Mouse (Mus musculus): ENCODE data around the gene Gm572. TPM values are rescaled to one million over a fixed set of nuclear protein-coding genes. Genes with fewer than 3 reads are reported as not detected.

Gm572 gene
- total RNA-seq, 2 experiments from 2014 or later: 5.6 to 6.8 TPM

DNA sequence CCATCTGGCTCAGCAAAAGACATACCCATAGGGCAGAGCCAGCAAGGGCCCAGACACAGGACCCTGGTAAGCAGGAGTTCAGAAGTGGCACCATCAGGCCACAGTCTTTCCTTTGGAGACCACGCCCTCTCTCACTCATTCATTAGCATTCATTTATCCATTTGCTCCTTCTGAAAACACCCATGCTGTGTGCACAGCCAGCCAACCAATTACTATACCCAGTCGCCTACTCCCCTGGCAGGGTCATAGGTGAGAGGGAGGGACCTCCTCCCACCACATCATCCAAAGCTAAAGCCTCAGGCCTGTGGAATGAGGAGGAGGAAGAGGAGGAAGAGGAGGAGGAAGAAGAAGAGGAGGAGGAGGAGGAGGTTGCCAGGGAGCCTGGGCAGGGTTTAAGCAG is 67.3 kb downstream of the Gm572 start:
- intact Hi-C loops (cut with DNase I): no loop called here
- no peak for DNase-seq

DNA sequence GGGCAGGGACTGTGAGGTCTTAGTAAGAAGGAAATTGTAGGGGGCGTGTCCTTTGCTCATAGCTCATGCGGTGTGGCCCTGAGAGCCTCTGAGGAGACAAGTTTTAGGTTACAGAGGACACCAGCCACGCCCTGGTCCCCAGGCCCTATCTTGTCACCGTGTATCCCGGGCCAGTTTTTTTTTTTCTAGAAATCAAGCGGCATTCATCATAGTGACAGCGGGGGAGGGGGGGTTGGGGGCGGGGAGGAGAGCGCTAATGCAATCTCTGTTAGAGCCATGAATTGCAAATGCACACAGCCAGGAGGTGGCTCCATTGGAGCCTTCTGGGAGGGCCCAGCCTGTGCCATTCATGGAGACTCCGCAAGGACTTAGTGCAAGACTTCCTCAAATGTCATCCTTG is 68.2 kb downstream of the Gm572 start:
- DNase-seq: no peak
- intact Hi-C loops (cut with DNase I): no loop called here

DNA sequence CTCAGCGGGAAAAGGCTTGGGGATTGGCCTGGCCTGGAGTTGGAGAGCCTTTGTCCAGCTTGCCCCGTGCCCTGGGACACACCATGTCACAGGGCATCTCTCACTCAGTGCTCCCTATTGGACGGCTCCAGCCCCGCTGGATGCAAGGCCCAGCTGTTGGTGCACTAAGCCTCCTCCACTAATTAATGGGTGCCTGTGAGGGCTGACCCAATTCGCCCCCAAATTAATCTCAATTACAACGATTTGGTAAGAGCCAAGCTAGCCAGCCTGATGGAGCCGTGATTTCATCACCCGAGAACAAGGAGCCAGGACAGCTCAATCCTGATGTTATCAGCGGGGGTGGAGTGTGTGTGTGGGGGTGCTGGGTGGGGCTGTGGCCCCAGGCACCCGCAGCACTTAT is 69.5 kb downstream of the Gm572 start:
- no peak for DNase-seq
- intact Hi-C loops (cut with DNase I): no loop called here

DNA sequence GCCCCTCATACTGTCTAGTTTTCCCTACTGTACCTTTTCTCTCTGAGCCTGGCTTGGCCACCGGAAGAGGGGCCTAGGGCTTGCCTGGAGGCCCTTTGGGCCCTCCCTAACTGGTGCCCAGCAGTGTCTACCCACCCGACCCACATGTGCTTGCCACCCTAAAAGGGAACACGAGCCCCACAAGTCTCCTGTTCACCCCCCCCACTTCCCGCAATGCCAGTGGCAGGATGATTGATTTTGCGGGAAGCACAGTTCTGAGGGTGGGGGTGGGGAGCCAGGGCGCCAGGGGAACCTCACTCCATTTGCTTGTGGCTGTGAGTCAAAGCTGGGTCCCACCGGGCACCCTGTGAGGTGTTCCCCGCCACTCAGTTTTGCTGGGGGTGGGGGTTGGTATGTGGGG is 70.9 kb downstream of the Gm572 start:
- DNase-seq: no peak
- intact Hi-C loops (cut with DNase I): no loop called here

DNA sequence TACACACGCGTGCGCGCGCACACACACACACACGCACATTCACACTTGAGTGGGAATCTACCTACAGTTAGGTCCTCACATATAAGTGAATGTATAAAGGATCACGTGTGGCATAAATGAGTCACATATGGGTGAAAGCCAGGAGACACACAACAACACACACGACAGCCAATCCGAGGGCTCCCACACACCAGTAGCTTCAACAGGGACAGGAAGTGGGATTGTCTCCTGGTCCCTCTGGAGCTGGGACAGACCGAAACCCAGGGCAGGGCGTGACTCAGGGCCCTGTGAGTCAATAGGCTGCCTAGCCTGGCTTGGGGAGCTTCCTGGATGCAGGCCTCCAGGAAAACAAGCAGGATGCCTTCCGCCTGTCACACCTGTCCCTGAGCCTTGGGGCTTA is 71.6 kb downstream of the Gm572 start:
- DNase-seq: no peak
- intact Hi-C loops (cut with DNase I): no loop called here

DNA sequence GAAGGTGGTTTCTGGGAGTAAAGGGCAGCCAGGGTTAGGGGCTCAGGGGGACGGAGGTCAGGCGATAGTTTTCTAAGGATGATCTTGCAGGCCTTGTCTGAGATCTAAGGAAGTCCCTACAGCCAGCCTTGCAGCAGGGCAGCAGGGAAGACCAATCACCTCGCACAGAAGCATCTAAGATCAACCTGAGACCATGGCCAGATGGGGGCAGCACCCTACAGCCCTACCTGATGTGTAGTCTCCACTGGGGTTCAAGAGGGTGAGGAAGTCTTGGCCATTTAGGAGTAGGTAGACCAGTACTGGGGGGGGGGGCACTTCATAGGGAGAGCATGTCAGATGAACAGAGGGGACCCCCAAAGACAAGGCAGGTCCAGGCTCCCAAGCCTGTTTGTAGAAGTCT is 72.3 kb downstream of the Gm572 start:
- intact Hi-C loops (cut with DNase I): no loop called here

More for the DNA sequence above, 72.3 kb downstream of the Gm572 start:
- DNase-seq: no peak

Other genes starting within 250 kb of the Gm572 start
- gene Ubiad1, start 198.5 kb upstream of the Gm572 start, total RNA-seq (2021): 10 to 100 TPM; 10.7 to 11.6 TPM
- gene Mtor, start 194.7 kb upstream of the Gm572 start, total RNA-seq (2021): 10 to 100 TPM; 28.6 to 35.8 TPM
- 10 to 100 TPM; 33.9 to 36.6 TPM for gene Angptl7, start 142.9 kb upstream of the Gm572 start, total RNA-seq (2021)
- gene Exosc10, start 84.9 kb upstream of the Gm572 start, total RNA-seq (2021): 10 to 100 TPM; 16.8 to 21.5 TPM
- gene Srm, start 51.8 kb upstream of the Gm572 start, total RNA-seq (2021): 10 to 100 TPM; 10.2 to 14.4 TPM
- gene Masp2, start 40.8 kb upstream of the Gm572 start, total RNA-seq (2021): under 1 TPM; 0.17 to 0.77 TPM
- gene Tardbp, start 16.3 kb upstream of the Gm572 start, total RNA-seq (2021): 100 to 1,000 TPM in 1 of 2 experiments, 10 to 100 TPM in 1; 97.3 to 116 TPM
- gene Casz1, start 161.1 kb downstream of the Gm572 start, total RNA-seq (2021): 10 to 100 TPM; 24.8 to 45.6 TPM